Mouse (Mus musculus): ENCODE measurements around the gene Ovch2. TPM values are rescaled to one million over a fixed set of nuclear protein-coding genes. Genes with fewer than 3 reads are reported as not detected.

Ovch2 gene
- polyA plus RNA-seq, 1 experiment from 2014 or later: not detected

DNA sequence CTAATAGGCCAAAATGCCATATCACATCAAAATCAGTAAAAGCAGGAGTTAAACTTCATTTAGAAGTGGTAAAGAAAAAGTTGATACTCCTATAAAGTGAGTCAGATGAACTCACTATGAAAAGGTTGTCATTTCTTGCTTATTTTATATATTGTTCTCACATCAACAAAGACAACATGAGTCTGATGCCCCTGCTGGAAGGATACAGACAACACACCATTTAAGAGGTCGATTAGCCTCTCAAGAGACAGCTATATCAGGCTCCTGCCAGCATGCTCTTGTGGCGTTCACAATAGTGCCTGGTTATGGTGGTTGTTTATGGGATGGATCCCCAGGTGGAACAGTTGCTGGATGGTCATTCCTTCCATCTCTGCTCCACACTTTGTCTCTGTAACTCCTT, 67.8 kb downstream of the Ovch2 start:
- Histone ChIP-seq H3K27ac (ENCODE audit: low read depth, low read length) (no peak overlapping the region), H3K4me3 (ENCODE audit: low read depth, low read length) (no peak overlapping the region), H3K9ac (ENCODE audit: low read depth, low read length) (no peak overlapping the region), H3K4me1 (replicated peaks; ENCODE audit: control insufficient read depth, insufficient read depth, low read length) (no peaks in the 10 kb centered on the region), H3K36me3 (ENCODE audit: control insufficient read depth, insufficient read depth, low read length) (no peaks in the 10 kb centered on the region), H3K4me2 (replicated peaks; ENCODE audit: low read depth, low read length) (no peak overlapping the region), H3K27me3 (ENCODE audit: control insufficient read depth, insufficient read depth, low read length) (no peaks in the 10 kb centered on the region), H3K9me3 (ENCODE audit: control insufficient read depth, low read length) (no peaks in the 10 kb centered on the region)
- ATAC-seq (ENCODE audit: low FRiP score) (no peak), DNase-seq (ENCODE audit: low spot score) (no peak)
- 77% methylated on average over 2 of the region's 2 CpGs for WGBS

Other genes starting within 250 kb of the Ovch2 start
- 10.7 and 11.4 TPM in 2 replicates for gene Olfml1, start 233.8 kb downstream of the Ovch2 start, polyA plus RNA-seq (2014; fragmentation: Nextera tagmentation; extraction: Ambion mirVana)
- gene Ppfibp2, start 206.0 kb downstream of the Ovch2 start, polyA plus RNA-seq (2014; fragmentation: Nextera tagmentation; extraction: Ambion mirVana): 5.0 and 5.1 TPM in 2 replicates
- gene 5330417H12Rik, start 176.0 kb downstream of the Ovch2 start, polyA plus RNA-seq (2014; fragmentation: Nextera tagmentation; extraction: Ambion mirVana): not detected in 2 replicates
- gene Cyb5r2, start 43.2 kb downstream of the Ovch2 start, polyA plus RNA-seq (2014; fragmentation: Nextera tagmentation; extraction: Ambion mirVana): 0.14 and 0.24 TPM in 2 replicates
- gene Olfr467, start 11.1 kb upstream of the Ovch2 start, polyA plus RNA-seq (2014; fragmentation: Nextera tagmentation; extraction: Ambion mirVana): not detected in 2 replicates
- not detected in 2 replicates for gene Olfr469, start 24.3 kb upstream of the Ovch2 start, polyA plus RNA-seq (2014; fragmentation: Nextera tagmentation; extraction: Ambion mirVana)
- gene Olfr470, start 46.3 kb upstream of the Ovch2 start, polyA plus RNA-seq (2014; fragmentation: Nextera tagmentation; extraction: Ambion mirVana): not detected in 2 replicates
- gene Olfr472, start 96.7 kb upstream of the Ovch2 start, polyA plus RNA-seq (2014; fragmentation: Nextera tagmentation; extraction: Ambion mirVana): not detected in 2 replicates
- gene Olfr473, start 129.2 kb upstream of the Ovch2 start, polyA plus RNA-seq (2014; fragmentation: Nextera tagmentation; extraction: Ambion mirVana): not detected in 2 replicates
- gene Olfr474, start 153.4 kb upstream of the Ovch2 start, polyA plus RNA-seq (2014; fragmentation: Nextera tagmentation; extraction: Ambion mirVana): not detected in 2 replicates
- not detected in 2 replicates for gene Olfr476, start 163.6 kb upstream of the Ovch2 start, polyA plus RNA-seq (2014; fragmentation: Nextera tagmentation; extraction: Ambion mirVana)
- not detected in 2 replicates for gene Olfr477, start 185.5 kb upstream of the Ovch2 start, polyA plus RNA-seq (2014; fragmentation: Nextera tagmentation; extraction: Ambion mirVana)
- not detected in 2 replicates for gene Olfr478, start 232.8 kb upstream of the Ovch2 start, polyA plus RNA-seq (2014; fragmentation: Nextera tagmentation; extraction: Ambion mirVana)
- not detected in 2 replicates for gene Olfr479, start 249.5 kb upstream of the Ovch2 start, polyA plus RNA-seq (2014; fragmentation: Nextera tagmentation; extraction: Ambion mirVana)

Measured in hindbrain, embryonic 11.5 days (tissue).